Mouse (Mus musculus) regulatory T cell (primary cell): ENCODE measurements around the gene Zfp367.

Experiments used
- in situ Hi-C: fragments of 300-600 bp; cut with MboI, MseI; formaldehyde crosslinking; loops from one replicate; pipeline ENCODE4 v1.15.1; 2025; ENCODE audit warnings: high pct_unique_total_duplicates

Gene Zfp367

GRCm38 (mm10) chr13:64153083-64153682, at the start of gene Zfp367:
Zfp367 (minus strand) TSS chr13:64153202.
- in situ Hi-C loops, result no loop called here

GRCm38 (mm10) chr13:64200911-64201310, 47.9 kb upstream of the Zfp367 start:
- in situ Hi-C loops, result no loop called here

DNA sequence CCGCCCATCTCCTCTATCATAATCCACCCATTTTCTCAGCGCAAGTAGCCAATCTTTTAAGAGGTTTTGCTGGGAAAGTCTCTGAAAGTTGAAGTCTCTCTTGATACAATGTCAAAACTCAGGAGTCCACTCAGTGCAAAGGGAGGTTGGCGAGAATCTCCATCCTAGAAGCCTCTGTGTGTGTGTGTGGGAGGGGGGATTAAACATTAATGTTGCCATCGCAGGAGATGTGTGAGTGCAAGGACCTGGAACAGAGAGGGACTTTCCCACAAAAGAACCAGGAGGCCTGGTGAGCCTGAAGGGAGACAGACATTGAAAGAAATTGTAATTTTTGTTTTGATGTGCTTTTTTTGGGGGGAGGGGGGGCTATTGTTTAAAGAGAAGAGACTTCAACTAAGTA, 45.3 kb upstream of the Zfp367 start:
- in situ Hi-C loops, result no loop called here

- in situ Hi-C loops, result no loop called here
Observed at GRCm38 (mm10) chr13:64197899-64198298, 44.9 kb upstream of the Zfp367 start.

DNA sequence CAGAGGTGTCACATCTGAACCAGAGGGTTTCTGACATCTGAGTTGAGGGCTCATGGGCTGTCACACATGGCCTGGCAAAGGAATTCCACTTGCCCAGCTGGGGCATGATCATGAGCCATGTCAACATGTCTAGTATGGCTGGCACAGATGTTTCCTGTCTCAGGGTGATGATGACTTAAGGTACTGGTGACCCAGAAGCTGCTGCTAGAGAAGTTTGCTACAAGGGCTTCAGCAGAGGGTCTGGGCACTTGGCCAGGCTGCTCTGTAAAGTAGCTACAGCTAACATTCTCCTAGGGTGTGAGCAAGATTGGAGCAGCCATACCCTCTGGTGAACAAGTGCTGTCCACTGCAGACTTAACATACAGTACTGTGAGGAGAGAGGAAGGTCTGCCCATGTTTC, 34.1 kb upstream of the Zfp367 start:
- in situ Hi-C loops, result no loop called here

GRCm38 (mm10) chr13:64186516-64186915, 33.5 kb upstream of the Zfp367 start:
- in situ Hi-C loops, result no loop called here

GRCm38 (mm10) chr13:64185586-64185985, 32.6 kb upstream of the Zfp367 start:
- in situ Hi-C loops, result no loop called here

DNA sequence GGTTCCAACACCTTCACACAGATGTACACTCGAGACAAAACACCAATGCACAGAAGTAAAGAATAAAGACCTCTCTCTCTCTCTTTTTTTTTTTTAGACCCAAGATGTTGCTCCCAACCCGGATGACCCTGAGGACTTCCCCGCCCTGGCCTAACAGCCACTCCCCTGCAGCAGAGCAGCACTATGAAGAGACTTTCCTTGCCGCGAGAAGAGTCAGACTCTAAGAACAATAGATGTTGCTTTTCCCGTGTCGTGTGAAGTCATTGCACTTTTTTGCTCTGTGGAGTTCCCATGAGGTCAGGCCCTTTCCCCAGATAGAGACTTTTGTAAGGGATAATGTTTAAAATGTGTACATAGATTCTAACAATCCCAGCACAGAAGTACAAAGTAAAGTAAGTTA, 32.2 kb upstream of the Zfp367 start:
- in situ Hi-C loops, result no loop called here

- in situ Hi-C loops, result no loop called here
Observed at GRCm38 (mm10) chr13:64184361-64184760, 31.4 kb upstream of the Zfp367 start.

DNA sequence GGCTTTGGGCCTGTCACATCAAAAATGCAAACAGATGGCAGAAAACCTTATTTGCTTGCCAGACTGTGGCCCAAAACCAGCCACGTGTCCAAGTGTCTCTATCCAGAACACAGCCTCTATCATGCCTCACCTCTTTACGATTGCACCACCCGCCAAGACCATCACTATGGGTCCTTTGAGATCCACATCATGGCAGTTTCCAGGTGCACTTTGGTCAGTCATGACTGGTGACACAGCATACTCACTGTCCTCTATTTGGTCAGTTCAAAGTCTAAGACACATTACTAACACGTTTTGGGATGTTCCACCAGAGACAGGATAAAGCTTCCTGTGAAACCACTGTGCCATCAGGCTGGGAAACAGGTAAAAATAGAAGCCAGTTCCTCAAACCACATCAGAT, 30.6 kb upstream of the Zfp367 start:
- in situ Hi-C loops, result no loop called here

- in situ Hi-C loops, result no loop called here
Observed at GRCm38 (mm10) chr13:64182091-64182490, 29.1 kb upstream of the Zfp367 start.

DNA sequence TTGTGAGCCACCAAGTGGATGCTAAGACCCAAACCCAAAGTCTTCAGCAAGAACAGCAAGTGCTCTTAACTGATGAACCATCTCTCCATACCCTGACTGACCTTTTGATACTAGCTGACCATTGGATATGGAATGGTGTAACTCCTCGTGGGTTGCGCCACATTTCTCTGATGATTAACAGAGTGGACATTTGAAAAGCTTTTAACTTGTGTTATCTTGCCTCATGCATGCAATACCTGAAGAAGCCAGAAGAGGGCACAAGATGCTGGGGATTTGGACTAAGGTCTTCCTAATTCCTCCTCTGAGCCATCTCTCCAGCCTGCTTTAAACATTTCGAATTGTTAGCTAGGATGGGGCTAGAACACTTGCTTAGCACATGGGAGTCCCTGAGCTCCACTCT, 27.9 kb upstream of the Zfp367 start:
- in situ Hi-C loops, result no loop called here

GRCm38 (mm10) chr13:64180300-64180699, 27.3 kb upstream of the Zfp367 start:
- in situ Hi-C loops, result no loop called here

GRCm38 (mm10) chr13:64178746-64179652, 26.0 kb upstream of the Zfp367 start:
- in situ Hi-C loops, result loop anchor here (5.0 to 10.0 kb wide), 2 partner anchors 53 to 126 kb away; no protein-coding TSS in a partner anchor

- in situ Hi-C loops, result loop anchor here (5.0 to 10.0 kb wide), 2 partner anchors 54 to 127 kb away; no protein-coding TSS in a partner anchor
Observed at GRCm38 (mm10) chr13:64178000-64178399, 25.0 kb upstream of the Zfp367 start.

DNA sequence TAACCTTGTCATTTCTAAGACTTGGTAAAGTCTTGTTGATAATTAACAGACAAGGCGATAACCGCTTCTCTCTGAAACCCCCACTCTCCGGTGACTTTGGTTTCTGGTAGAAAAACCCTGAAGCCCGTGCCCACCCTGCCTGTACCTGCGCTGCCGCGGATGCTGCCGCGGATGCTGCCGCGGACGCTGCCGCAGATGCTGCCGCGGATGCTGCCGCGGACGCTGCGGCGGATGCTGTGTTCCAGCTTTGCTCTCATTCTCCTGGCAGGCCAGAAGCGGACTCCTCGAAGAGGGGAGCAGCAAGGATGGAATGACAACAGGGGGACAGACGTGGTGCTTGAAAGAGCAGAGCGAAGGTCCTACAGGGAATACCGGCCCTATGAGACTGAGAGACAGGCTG, 16.7 kb upstream of the Zfp367 start:
- in situ Hi-C loops, result loop anchor here (10.0 kb wide), 2 partner anchors 135 to 265 kb away; partner anchors contain the start of gene Cdk20

DNA sequence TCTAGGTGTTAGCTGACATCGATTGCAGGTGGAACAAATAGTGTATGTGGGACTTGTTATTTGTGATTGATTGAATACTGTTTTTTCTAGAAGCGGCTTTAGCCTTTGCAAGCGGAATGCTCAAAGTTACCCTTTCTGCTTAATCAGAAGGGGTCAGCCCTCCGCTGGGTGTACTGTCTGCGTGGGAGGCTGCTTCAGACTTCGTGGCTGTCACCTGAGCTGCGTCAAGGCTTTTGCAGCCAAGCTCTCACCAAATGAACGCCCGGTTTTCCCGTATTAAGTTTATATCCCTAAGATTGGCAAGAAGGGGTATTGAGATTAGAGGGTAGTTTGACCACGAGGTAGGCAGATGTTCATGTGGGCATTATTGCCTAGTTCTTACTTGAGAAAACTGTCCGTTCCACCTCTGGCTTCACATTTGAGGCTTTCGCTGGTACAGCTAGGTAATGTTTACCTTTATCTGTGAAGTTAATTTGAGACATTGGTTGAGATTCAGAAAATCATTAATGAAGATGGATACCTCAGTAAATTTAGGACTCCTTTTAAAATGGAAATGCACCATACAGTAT, 10.2 kb upstream of the Zfp367 start:
- in situ Hi-C loops, result loop anchor here (5.0 to 10.0 kb wide), 2 partner anchors 84 to 272 kb away; partner anchors contain the start of gene Cdk20

DNA sequence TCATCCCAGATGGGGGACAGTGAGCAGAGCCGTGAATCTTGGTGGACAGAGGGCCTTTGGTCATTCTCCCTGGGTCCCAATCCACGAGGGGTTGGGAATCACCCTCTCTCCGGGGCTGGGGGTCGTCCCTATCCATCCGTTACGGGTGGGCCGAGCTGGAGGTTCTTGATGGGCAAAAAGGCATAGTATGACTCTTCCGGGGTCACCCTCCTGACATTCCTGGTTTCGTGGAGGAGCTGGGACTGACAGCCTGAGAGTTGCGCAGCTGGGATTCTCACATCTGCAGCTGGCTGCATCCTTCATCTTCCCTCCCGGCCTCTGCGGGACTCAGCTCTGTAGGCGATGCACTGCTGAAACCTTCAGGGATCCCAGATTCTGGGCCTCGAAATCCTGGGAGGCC, 9.6 kb upstream of the Zfp367 start:
- in situ Hi-C loops, result loop anchor here (5.0 to 10.0 kb wide), 2 partner anchors 85 to 272 kb away; partner anchors contain the start of gene Cdk20

GRCm38 (mm10) chr13:64161916-64162611, 9.1 kb upstream of the Zfp367 start:
- in situ Hi-C loops, result loop anchor here (5.0 to 10.0 kb wide), 2 partner anchors 85 to 273 kb away; partner anchors contain the start of gene Cdk20

DNA sequence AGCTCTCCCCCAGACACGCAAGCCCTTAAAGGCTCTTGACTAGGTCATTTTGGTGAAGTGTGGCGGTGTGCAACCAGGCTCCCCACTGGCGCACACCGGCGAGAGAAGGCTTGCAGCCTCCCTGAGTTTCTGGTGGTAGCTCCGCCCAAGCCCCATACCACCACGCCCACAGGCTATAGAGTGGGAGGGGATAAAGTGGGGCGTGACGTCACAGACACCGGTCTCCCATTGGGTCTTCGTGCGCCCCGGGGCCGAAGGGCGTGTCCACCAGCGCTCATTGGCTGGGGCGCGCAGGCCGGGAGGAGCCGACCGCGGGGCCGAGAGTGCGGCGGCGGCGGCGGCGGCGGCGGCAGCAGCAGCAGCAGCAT, 8.5 kb upstream of the Zfp367 start, which contains the start of gene Habp4:
Gene Habp4, plus strand, starts transcription at position 277 of the 368 bp plus-strand sequence.
- in situ Hi-C loops, result loop anchor here (5.0 to 10.0 kb wide), 2 partner anchors 86 to 273 kb away; partner anchors contain the start of gene Cdk20

GRCm38 (mm10) chr13:64156966-64157365, 4.0 kb upstream of the Zfp367 start:
- in situ Hi-C loops, result no loop called here
